Mouse (Mus musculus) T-helper 1 cell (primary cell): ENCODE data around the gene Rgs3.

Experiments used
- in situ Hi-C: fragments of 300-600 bp; cut with MboI, MseI; formaldehyde crosslinking; loops from one replicate; pipeline ENCODE4 v1.15.1; 2025; ENCODE audit warnings: high pct_unique_total_duplicates

Rgs3 gene

GRCm38 (mm10) chr4:62684351-62684750 is 124.7 kb downstream of the Rgs3 start:
- in situ Hi-C loops = no loop called here

GRCm38 (mm10) chr4:62685268-62685667 is 125.6 kb downstream of the Rgs3 start:
- in situ Hi-C loops = loop anchor here (5.0 kb wide), 1 partner anchor 123 kb away; no protein-coding TSS in a partner anchor

- in situ Hi-C loops = loop anchor here (5.0 kb wide), 1 partner anchor 124 kb away; no protein-coding TSS in a partner anchor
These were observed 127.1 kb downstream of the Rgs3 start for GRCm38 (mm10) chr4:62686769-62687168.

DNA sequence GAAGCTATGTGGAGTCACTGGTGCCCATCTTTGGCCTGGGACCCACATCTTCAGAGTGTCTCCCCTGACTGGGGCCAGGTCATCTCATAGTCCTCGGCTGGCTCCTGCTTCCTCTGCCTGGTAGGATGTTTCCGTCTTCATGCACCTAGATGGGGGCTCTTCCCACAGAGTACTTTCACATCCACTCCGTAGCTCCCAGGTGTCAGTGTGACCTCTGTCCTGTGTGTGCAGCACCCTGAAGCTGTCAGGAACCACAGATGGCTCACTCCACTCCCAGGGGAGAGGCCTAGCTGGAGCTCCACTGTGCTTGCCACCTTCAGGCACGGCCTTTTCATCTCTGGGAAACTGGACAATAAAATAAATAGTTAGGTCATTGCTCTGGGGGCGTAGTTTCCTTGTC is 128.5 kb downstream of the Rgs3 start:
- in situ Hi-C loops = loop anchor here (5.0 kb wide), 1 partner anchor 126 kb away; no protein-coding TSS in a partner anchor

- in situ Hi-C loops = no loop called here
These were observed 131.3 kb downstream of the Rgs3 start for GRCm38 (mm10) chr4:62690997-62691396.

DNA sequence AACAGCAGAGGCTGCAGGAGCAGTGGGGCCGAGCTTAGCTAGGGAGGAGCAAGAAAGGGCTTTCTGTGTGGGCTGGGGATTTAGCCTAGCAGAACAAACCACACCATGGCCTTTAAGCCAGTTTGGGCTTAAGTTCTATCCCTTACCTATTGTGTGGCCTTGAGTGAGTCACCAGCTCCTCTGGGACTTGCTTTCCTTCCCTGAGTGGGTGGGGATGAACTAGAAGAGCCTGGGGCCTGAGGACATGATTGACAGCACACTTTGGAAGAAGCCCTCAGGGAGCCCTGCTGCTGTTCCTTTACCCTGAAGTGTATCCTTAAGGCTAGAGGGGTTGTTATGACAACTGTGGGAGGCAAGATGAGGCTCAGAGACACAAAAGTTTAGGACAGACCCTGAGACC is 132.0 kb downstream of the Rgs3 start:
- in situ Hi-C loops = no loop called here

DNA sequence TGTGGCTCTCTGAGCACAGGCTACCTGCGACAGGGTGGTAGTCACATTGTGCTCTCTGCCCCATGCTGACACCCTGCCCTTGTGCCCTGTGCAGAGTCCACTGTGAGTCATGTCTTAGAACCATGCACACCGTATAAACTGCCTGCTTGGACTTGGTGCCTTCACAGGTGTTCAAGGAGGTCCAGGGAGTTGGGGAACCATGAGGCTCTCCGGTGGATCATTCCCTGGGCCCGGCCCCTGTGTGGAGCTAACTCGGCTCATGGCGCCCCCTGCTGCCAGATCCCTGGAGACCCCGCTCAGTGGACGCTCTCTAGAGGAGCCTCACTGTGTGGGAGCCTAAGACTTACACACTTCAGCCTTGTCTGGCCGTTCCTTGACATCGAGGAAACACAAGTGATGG is 134.2 kb downstream of the Rgs3 start:
- in situ Hi-C loops = no loop called here

- in situ Hi-C loops = no loop called here
These were observed 135.2 kb downstream of the Rgs3 start for GRCm38 (mm10) chr4:62694703-62695439.

GRCm38 (mm10) chr4:62695523-62695922 is 135.9 kb downstream of the Rgs3 start:
- in situ Hi-C loops = no loop called here

- in situ Hi-C loops = no loop called here
These were observed 136.3 kb downstream of the Rgs3 start for GRCm38 (mm10) chr4:62695946-62696345.

DNA sequence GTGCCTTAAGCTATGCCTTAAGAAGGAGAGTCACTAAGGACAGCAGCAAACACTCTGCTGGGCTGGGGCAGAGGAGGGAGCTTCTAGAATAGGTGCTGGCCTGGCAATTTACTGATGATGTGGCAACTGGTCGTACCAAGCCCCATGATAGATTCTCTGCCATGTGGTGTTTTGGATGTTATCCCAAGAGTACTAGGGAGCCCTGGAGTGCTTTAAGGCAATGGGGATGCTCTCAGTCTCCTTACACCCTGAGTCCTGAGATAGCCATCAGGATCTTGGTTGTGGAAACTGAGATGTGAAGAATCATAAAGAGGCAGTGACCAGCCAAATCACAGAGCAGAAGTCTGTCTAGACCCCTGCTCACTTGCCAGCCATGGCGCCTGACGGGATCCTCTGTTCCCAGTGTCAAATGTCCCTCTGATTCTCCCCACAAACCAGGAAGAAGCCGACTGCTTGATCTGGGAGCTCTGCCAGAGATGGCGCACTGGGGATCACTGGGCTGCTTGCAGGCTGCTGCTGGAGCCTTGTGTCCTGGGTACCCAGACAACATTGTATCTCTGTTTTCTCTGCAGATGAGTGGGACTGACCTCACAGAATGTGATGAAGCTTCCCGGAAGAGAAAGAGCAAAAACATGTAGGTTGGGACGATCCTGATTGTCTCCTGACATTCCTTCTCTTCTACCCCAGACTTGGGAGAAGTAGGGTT is 137.2 kb downstream of the Rgs3 start:
- in situ Hi-C loops = no loop called here

DNA sequence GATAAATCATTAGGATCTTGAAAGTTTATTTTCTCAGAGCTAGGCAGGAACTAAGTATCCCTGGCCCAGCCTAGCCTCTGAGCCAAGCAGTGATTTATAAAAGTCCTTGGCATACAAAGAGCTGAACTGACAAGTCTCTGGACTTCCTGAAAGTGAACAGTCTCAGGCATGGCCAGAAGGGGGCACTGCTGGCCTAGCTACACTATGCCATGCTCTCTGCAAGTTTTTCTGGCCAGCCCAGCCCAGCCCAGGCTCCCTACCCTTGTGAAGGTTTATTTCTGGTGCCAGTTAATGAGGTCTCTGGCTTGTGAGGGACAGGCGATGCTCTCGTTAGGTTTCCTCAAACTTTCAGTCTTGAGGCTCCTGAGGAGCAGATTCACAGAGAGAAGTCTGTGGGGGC is 137.8 kb downstream of the Rgs3 start:
- in situ Hi-C loops = no loop called here

DNA sequence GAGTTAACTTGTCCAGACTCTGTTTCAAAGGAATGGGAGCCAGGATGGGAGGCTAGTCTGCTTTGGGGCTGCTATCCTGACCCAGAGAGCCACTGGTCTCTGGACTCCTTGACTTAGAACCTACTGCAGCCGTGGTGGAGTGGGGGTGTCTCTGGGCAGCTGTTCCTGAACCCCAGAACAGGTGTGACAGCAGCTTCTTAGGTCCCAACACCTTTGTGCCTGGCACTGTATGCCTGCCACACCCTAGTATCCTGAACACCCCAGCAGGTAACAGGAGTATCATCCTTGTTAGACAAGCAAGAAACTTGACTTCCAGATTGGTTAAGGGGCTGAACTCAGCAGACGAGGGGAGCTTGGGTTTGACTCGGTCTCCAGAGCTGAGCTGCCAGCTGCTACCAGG is 138.9 kb downstream of the Rgs3 start:
- in situ Hi-C loops = no loop called here

GRCm38 (mm10) chr4:62699191-62699812 is 139.7 kb downstream of the Rgs3 start:
- in situ Hi-C loops = no loop called here

DNA sequence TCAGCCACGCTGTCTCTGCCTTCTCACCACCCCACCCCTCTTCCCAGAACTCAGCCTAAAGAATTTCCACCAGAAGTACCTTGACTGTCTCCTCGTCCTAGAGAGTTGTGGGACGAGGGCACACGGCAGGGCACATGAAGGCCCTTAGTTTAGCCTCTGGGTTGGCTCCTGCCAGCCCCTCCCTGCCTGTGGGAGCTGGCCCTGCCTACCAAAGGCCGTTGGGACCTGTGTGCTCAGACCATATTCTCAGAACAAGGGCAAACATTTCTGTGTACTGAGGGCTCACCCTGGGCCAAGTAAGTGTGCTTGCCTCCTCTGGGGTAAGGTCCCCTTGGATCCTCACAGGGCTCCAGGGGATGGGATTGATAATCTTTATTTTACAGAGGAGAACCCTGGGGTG is 140.8 kb downstream of the Rgs3 start:
- in situ Hi-C loops = loop anchor here (10.0 kb wide), 1 partner anchor 54 kb away; no protein-coding TSS in a partner anchor

DNA sequence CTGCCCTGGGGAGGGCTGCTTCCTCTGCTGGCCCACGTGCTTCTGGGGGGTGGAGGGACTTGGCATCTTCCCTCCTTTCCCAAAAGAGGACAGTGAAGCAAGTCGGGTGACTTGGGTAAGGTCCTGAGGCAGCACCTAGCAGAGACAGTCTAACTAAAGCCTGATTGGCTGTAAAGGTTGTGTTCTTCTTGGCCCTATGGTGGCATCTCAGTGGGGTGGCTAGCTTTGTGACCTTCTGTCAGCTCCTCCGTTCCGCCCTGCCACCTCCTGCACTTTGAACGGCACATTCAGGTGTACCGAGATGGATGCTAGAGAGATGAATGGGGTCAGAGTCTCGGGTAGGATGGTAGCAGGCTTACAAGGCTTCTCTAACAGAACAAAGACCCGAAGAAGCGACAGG is 143.5 kb downstream of the Rgs3 start:
- in situ Hi-C loops = loop anchor here (10.0 kb wide), 1 partner anchor 52 kb away; no protein-coding TSS in a partner anchor

- in situ Hi-C loops = loop anchor here (10.0 kb wide), 1 partner anchor 51 kb away; no protein-coding TSS in a partner anchor
These were observed 144.6 kb downstream of the Rgs3 start for GRCm38 (mm10) chr4:62704204-62704603.

DNA sequence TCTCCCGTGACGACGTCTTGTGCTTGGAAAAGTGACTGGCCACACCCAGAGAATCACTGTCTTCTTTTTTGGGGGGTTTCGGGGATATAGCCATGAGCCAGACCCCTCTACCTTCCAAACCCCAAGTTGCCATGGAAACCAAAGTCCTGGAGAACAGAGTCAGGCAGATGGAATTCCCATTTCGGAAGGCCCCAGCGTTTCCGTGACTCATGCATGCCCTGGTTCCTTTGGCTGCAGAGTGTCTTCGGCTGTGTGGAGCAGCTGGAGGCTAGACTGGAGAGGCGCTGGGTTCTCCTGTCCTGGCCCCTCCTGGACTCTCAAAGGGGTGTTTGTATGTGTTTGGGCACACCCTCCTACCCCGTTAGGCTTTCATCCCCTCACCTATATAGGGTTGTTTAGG is 145.4 kb downstream of the Rgs3 start:
- in situ Hi-C loops = loop anchor here (10.0 kb wide), 1 partner anchor 50 kb away; no protein-coding TSS in a partner anchor

DNA sequence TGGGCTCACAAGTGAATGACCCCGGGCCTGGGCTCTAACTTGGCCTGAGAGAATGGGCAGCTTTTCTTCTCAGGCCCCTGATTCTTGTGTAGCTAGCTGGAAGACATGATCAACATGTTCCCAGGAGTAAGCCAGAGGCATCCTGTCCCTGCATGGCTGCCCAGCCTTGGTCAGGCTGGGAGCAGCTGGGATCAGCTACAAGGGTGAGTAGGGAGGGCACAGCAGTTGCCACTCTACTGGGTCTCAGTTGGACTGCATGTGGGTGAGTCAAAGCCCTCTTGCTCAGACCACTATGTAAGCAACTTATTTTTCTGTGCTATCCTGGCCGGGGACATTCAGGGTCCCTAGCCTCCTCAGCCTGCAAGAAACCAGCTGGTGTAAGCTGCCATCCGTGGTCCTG is 146.1 kb downstream of the Rgs3 start:
- in situ Hi-C loops = loop anchor here (10.0 kb wide), 1 partner anchor 49 kb away; no protein-coding TSS in a partner anchor

DNA sequence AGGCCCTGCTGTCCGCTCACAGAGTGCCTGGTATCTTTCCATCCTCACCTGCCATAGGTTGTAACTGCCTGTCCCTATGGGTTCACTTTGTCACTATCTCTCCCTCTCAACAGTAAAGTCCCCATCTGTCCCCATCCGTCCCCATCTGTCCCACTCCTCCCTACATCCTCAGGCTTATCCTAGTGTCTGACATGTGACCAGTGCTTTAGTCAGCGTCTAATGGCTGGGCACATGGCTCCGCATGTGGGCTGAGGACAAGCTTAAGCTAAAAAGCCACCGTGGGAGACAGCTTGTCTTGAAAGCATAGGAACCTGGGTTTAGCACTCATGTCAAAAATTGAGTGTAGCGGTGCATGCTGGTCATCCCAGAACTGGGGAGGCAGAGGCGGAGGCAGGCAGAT is 148.4 kb downstream of the Rgs3 start:
- in situ Hi-C loops = loop anchor here (10.0 kb wide), 1 partner anchor 47 kb away; no protein-coding TSS in a partner anchor

GRCm38 (mm10) chr4:62708994-62709393 is 149.3 kb downstream of the Rgs3 start:
- in situ Hi-C loops = loop anchor here (10.0 kb wide), 1 partner anchor 46 kb away; no protein-coding TSS in a partner anchor

- in situ Hi-C loops = loop anchor here (10.0 kb wide), 1 partner anchor 45 kb away; no protein-coding TSS in a partner anchor
These were observed 149.8 kb downstream of the Rgs3 start for GRCm38 (mm10) chr4:62709448-62709847.
